Mouse (Mus musculus) embryonic facial prominence, embryonic 12.5 days (tissue): ENCODE results near the gene Maf. TPM values are rescaled to one million over a fixed set of nuclear protein-coding genes. Genes with fewer than 3 reads are reported as not detected.

Experiments used
- ATAC-seq: fragments of 200-750 bp; cut with Nextera tagmentation; 2 replicates; pipeline ENCODE4 v1.8.0; 2017; ENCODE audit not compliant: insufficient number of reproducible peaks, insufficient read depth, low FRiP score, low TSS enrichment
- H3K27ac ChIP-seq: fragments of 300-500 bp; sonication (generic); 2 replicates; pipeline ENCODE4 v1.5.1; 2016; ENCODE audit warnings: mild to moderate bottlenecking
- H3K27me3 ChIP-seq: fragments of 300-500 bp; sonication (generic); 2 replicates; pipeline ENCODE4 v1.6.1; 2016; ENCODE audit warnings: mild to moderate bottlenecking, moderate library complexity
- H3K36me3 ChIP-seq: fragments of 300-500 bp; sonication (generic); 2 replicates; pipeline ENCODE4 v1.6.1; 2016; ENCODE audit warnings: mild to moderate bottlenecking
- H3K4me1 ChIP-seq: fragments of 300-500 bp; sonication (generic); 2 replicates; pipeline ENCODE4 v1.6.1; 2016
- H3K4me2 ChIP-seq: fragments of 300-500 bp; sonication (generic); replicated peaks from 2 replicates; pipeline ENCODE4 v1.6.1; 2016; ENCODE audit warnings: mild to moderate bottlenecking, moderate library complexity
- H3K4me3 ChIP-seq: fragments of 300-500 bp; sonication (generic); 2 replicates; pipeline ENCODE4 v1.5.1; 2016; ENCODE audit warnings: mild to moderate bottlenecking
- H3K9ac ChIP-seq: fragments of 300-500 bp; sonication (generic); 2 replicates; pipeline ENCODE4 v1.6.1; 2016; ENCODE audit warnings: mild to moderate bottlenecking, moderate library complexity
- H3K9me3 ChIP-seq: fragments of 300-500 bp; sonication (generic); 2 replicates; pipeline ENCODE4 v1.6.1; 2016; ENCODE audit warnings: mild to moderate bottlenecking, moderate library complexity
- WGBS: fragments of 180-500 bp; shearing (Covaris S2); methylation state at CpG from one replicate; pipeline ENCODE4 v1.1.7; 2016; 5-methylcytosine and 5-hydroxymethylcytosine counted together
- polyA plus RNA-seq: library from polyadenylated mRNA; unstranded; fragments of >200 nt; fragmentation: Nextera tagmentation; extraction: Ambion mirVana; gene quantifications from 2 replicates; pipeline ENCODE4 v1.2.1, GENCODE M21; 2016

The Maf gene
- polyA plus RNA-seq, 1 experiment from 2014 or later: 5.7 TPM

- H3K4me3 ChIP-seq: no peak overlapping the region
- 78% methylated on average over 6 of the region's 6 CpGs for WGBS
- no peak overlapping the region for H3K27ac ChIP-seq
- H3K36me3 ChIP-seq: no peaks in the 10 kb centered on the region
- H3K4me2 ChIP-seq: no peak overlapping the region
- no peaks in the 10 kb centered on the region for H3K9me3 ChIP-seq
- H3K9ac ChIP-seq: no peak overlapping the region
- ATAC-seq: no peak
- no peaks in the 10 kb centered on the region for H3K27me3 ChIP-seq
- H3K4me1 ChIP-seq: no peaks in the 10 kb centered on the region
Measured at GRCm38 (mm10) chr8:115636751-115637150, 70.8 kb downstream of the Maf start.
